Mouse (Mus musculus): ENCODE measurements around the gene Zranb3. TPM values are rescaled to one million over a fixed set of nuclear protein-coding genes. Genes with fewer than 3 reads are reported as not detected.
"Not testable (repeated sequence)": the region's sequence is repeated elsewhere in the genome, so short reads cannot be mapped to it uniquely, and the experiment has no call there.

Zranb3 gene
- polyA plus RNA-seq, 1 experiment from 2014 or later = 1.3 TPM

GRCm38 (mm10) chr1:128004371-128004720 lies 98.5 kb downstream of the Zranb3 start:
- no peak for TF ChIP-seq CTCF (IDR thresholded peaks at IDR 0.05; ENCODE audit: low read depth)
- no peak for TF ChIP-seq EP300 (IDR thresholded peaks at IDR 0.05; ENCODE audit: low read depth)
- no peak overlapping the region for H3K9ac ChIP-seq (replicated peaks)
- H3K4me1 ChIP-seq (ENCODE audit: insufficient read depth) = no peaks in the 10 kb centered on the region
- no peaks in the 10 kb centered on the region for H3K27me3 ChIP-seq (ENCODE audit: insufficient read depth, low read length)
- H3K9me3 ChIP-seq (ENCODE audit: low read length) = no peaks in the 10 kb centered on the region
- H3K4me2 ChIP-seq (ENCODE audit: low read depth, low read length) = no peak overlapping the region
- ATAC-seq (no peak), DNase-seq (no peak)
- H3K27ac ChIP-seq (ENCODE audit: low read depth) = no peak overlapping the region
- H3K4me3 ChIP-seq (ENCODE audit: low read depth, low read length) = no peak overlapping the region
- no peaks in the 10 kb centered on the region for H3K36me3 ChIP-seq (replicated peaks; ENCODE audit: insufficient read depth, low read length)
- 60% methylated on average over 2 of the region's 2 CpGs for WGBS (ENCODE audit: insufficient replicate concordance)

DNA sequence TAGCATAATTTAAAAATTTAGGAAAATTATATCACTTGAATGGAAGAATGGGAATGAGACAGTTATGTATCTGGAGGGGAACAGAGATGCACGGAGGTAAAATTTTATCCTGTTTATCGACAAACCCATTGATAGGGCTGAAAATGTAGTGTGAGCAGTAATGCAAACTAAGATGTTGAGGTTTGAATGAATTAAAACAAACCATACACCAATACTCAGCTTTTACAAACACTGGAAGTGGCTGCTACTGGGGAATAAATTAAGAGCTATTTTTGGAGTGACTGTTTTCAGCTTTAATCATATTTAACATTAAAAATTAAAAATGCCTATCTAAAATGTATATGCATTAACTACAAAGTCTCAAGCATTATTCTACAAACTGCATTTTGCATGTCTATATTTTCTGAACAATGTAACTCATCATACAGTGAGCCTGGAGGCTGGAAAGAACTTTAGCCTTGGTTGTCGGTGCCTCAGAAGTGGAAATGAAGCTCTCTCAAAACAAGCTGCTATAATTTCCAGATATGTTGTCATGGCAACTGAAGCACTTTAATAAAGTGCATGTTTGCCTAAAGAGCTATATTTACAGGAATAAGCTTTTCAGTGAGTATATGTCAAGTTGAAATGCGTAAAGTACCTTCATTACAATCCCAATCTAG lies 99.0 kb downstream of the Zranb3 start:
- no peak overlapping the region for H3K27ac ChIP-seq (ENCODE audit: low read depth)
- H3K9ac ChIP-seq (replicated peaks) = no peak overlapping the region
- H3K4me1 ChIP-seq (ENCODE audit: insufficient read depth) = no peaks in the 10 kb centered on the region
- ATAC-seq (no peak), DNase-seq (no peak)
- WGBS (ENCODE audit: insufficient replicate concordance) = 86% methylated on average over 4 of the region's 4 CpGs
- no peaks in the 10 kb centered on the region for H3K36me3 ChIP-seq (replicated peaks; ENCODE audit: insufficient read depth, low read length)
- no peak overlapping the region for H3K4me3 ChIP-seq (ENCODE audit: low read depth, low read length)
- no peak overlapping the region for H3K4me2 ChIP-seq (ENCODE audit: low read depth, low read length)
- no peak for TF ChIP-seq EP300 (IDR thresholded peaks at IDR 0.05; ENCODE audit: low read depth)
- TF ChIP-seq CTCF (IDR thresholded peaks at IDR 0.05; ENCODE audit: low read depth) = no peak
- H3K27me3 ChIP-seq (ENCODE audit: insufficient read depth, low read length) = no peaks in the 10 kb centered on the region
- no peaks in the 10 kb centered on the region for H3K9me3 ChIP-seq (ENCODE audit: low read length)

- Histone ChIP-seq H3K36me3 (replicated peaks; ENCODE audit: insufficient read depth, low read length) (no peaks in the 10 kb centered on the region), H3K27me3 (ENCODE audit: insufficient read depth, low read length) (no peaks in the 10 kb centered on the region), H3K4me2 (ENCODE audit: low read depth, low read length) (no peak overlapping the region), H3K4me1 (ENCODE audit: insufficient read depth) (no peaks in the 10 kb centered on the region), H3K9ac (replicated peaks) (no peak overlapping the region), H3K9me3 (ENCODE audit: low read length) (no peaks in the 10 kb centered on the region), H3K4me3 (ENCODE audit: low read depth, low read length) (no peak overlapping the region), H3K27ac (ENCODE audit: low read depth) (no peak overlapping the region)
- no peak for TF ChIP-seq CTCF (IDR thresholded peaks at IDR 0.05; ENCODE audit: low read depth)
- ATAC-seq (no peak), DNase-seq (no peak)
- 78% methylated on average over 2 of the region's 2 CpGs for WGBS (ENCODE audit: insufficient replicate concordance)
Measured at GRCm38 (mm10) chr1:128002159-128002558, 100.7 kb downstream of the Zranb3 start.

GRCm38 (mm10) chr1:128000931-128001330 lies 101.9 kb downstream of the Zranb3 start:
- not testable (repeated sequence) for H3K4me2 ChIP-seq (ENCODE audit: low read depth, low read length); H3K4me1 ChIP-seq (ENCODE audit: insufficient read depth); ATAC-seq; H3K9ac ChIP-seq (replicated peaks); H3K27ac ChIP-seq (ENCODE audit: low read depth); H3K27me3 ChIP-seq (ENCODE audit: insufficient read depth, low read length); H3K9me3 ChIP-seq (ENCODE audit: low read length); H3K36me3 ChIP-seq (replicated peaks; ENCODE audit: insufficient read depth, low read length); DNase-seq; H3K4me3 ChIP-seq (ENCODE audit: low read depth, low read length)
- 89% methylated on average over 4 of the region's 4 CpGs for WGBS (ENCODE audit: insufficient replicate concordance)

- Histone ChIP-seq H3K9me3 (ENCODE audit: low read length) (no peaks in the 10 kb centered on the region), H3K27ac (ENCODE audit: low read depth) (no peak overlapping the region), H3K27me3 (ENCODE audit: insufficient read depth, low read length) (no peaks in the 10 kb centered on the region), H3K4me1 (ENCODE audit: insufficient read depth) (peaks cover 9% of the 10 kb centered on the region), H3K9ac (replicated peaks) (no peak overlapping the region), H3K4me3 (ENCODE audit: low read depth, low read length) (no peak overlapping the region), H3K36me3 (replicated peaks; ENCODE audit: insufficient read depth, low read length) (no peaks in the 10 kb centered on the region), H3K4me2 (ENCODE audit: low read depth, low read length) (no peak overlapping the region)
- TF ChIP-seq EP300 (IDR thresholded peaks at IDR 0.05; ENCODE audit: low read depth) (no peak), CTCF (IDR thresholded peaks at IDR 0.05; ENCODE audit: low read depth) (no peak)
- WGBS (ENCODE audit: insufficient replicate concordance) = 88% methylated on average over 4 of the region's 4 CpGs
- DNase-seq (no peak), ATAC-seq (no peak)
Measured at GRCm38 (mm10) chr1:127993892-127994291, 109.0 kb downstream of the Zranb3 start.

- peak; percentile 59 for DNase-seq
- H3K27ac ChIP-seq (ENCODE audit: low read depth) = peak overlapping the region; percentile 56; the same call in 1 of the 2 replicates
Measured at GRCm38 (mm10) chr1:127989876-127990731, 112.7 kb downstream of the Zranb3 start.

More at GRCm38 (mm10) chr1:127989876-127990731, 112.7 kb downstream of the Zranb3 start:
- TF ChIP-seq EP300 (IDR thresholded peaks at IDR 0.05; ENCODE audit: low read depth) (no peak), CTCF (IDR thresholded peaks at IDR 0.05; ENCODE audit: low read depth) (peak; percentile 59)
- ATAC-seq = peak; percentile 96
- Histone ChIP-seq H3K9ac (replicated peaks) (no peak overlapping the region), H3K4me1 (ENCODE audit: insufficient read depth) (peaks cover 9% of the 10 kb centered on the region), H3K36me3 (replicated peaks; ENCODE audit: insufficient read depth, low read length) (no peaks in the 10 kb centered on the region), H3K9me3 (ENCODE audit: low read length) (no peaks in the 10 kb centered on the region), H3K4me2 (ENCODE audit: low read depth, low read length) (0 out of 2 replicates have a peak overlapping the region, but pooled peaks have one; percentile 2), H3K4me3 (ENCODE audit: low read depth, low read length) (no peak overlapping the region), H3K27me3 (ENCODE audit: insufficient read depth, low read length) (no peaks in the 10 kb centered on the region)
- WGBS (ENCODE audit: insufficient replicate concordance) = 67% methylated on average over 9 of the region's 9 CpGs

Measured in liver, postnatal 0 days (tissue).